Mouse (Mus musculus) stomach, postnatal 0 days (tissue): ENCODE measurements around the gene Olfr434.

Source experiments
- CTCF ChIP-seq: IDR thresholded peaks from 2 replicates; pipeline ENCODE4 v1.5.1; 2016; ENCODE audit warnings: antibody characterized with exemption, low read depth, mild to moderate bottlenecking, moderate library complexity
- EP300 ChIP-seq: optimal IDR thresholded peaks from 2 replicates; pipeline ENCODE3; 2016; ENCODE audit warnings: antibody characterized with exemption

- TF ChIP-seq CTCF (no peak), EP300 (no peak)
Measured at GRCm38 (mm10) chr6:43196781-43197180, 16.0 kb upstream of the Olfr434 start, which contains the start of gene Olfr435.
